In genomic region chr17:83322621-83323335, GRCm38 (mm10) we compare ENCODE assay signal across 7 mouse cellular contexts. TPM values are rescaled to one million over a fixed set of nuclear protein-coding genes. Genes with fewer than 3 reads are reported as not detected.
DNase-seq lines count a peak whose midpoint lies in the region; ATAC-seq and TF ChIP-seq lines count a peak whose summit lies in the region.

No protein-coding gene starts in this region.

- H3K4me1 ChIP-seq in embryonic facial prominence, embryonic 12.5 days = peaks cover 24% of the 10 kb centered on the region
- peaks cover 32% of the 10 kb centered on the region for H3K4me1 ChIP-seq in limb, embryonic 15.5 days
- H3K4me1 ChIP-seq in midbrain, embryonic 16.5 days (ENCODE audit: control insufficient read depth, insufficient read depth, low read length) = peaks cover 11% of the 10 kb centered on the region

- 0 out of 2 replicates have a peak, but pooled peaks cover 12% of the 10 kb centered on the region for H3K9me3 ChIP-seq in embryonic facial prominence, embryonic 12.5 days
- no peaks in the 10 kb centered on the region for H3K9me3 ChIP-seq in limb, embryonic 15.5 days
- H3K9me3 ChIP-seq in midbrain, embryonic 16.5 days (replicated peaks; ENCODE audit: control insufficient read depth, low read length, poor library complexity, severe bottlenecking) = no peaks in the 10 kb centered on the region

- no peak for TF ChIP-seq CTCF in brain, embryonic 14.5 days (IDR thresholded peaks at IDR 0.05; ENCODE audit: borderline replicate concordance, extremely low read depth, insufficient read depth, insufficient read length)

- peak overlapping the region; percentile 80 for H3K27ac ChIP-seq in embryonic facial prominence, embryonic 12.5 days
- H3K27ac ChIP-seq in limb, embryonic 15.5 days = peak overlapping the region; percentile 73
- H3K27ac ChIP-seq in midbrain, embryonic 16.5 days (ENCODE audit: low read length) = 0 out of 2 replicates have a peak overlapping the region, but pooled peaks have one; percentile 19

- H3K4me2 ChIP-seq in embryonic facial prominence, embryonic 12.5 days (replicated peaks) = peak overlapping the region; percentile 46
- peak overlapping the region; percentile 34 for H3K4me2 ChIP-seq in limb, embryonic 15.5 days
- peak overlapping the region; percentile 56 for H3K4me2 ChIP-seq in midbrain, embryonic 16.5 days (ENCODE audit: low read length)

- 0 out of 2 replicates have a peak overlapping the region, but pooled peaks have one; percentile 36 for H3K9ac ChIP-seq in embryonic facial prominence, embryonic 12.5 days
- H3K9ac ChIP-seq in limb, embryonic 15.5 days = peak overlapping the region; percentile 5; the same call in 1 of the 2 replicates
- peak overlapping the region; percentile 43 for H3K9ac ChIP-seq in midbrain, embryonic 16.5 days (ENCODE audit: low read depth, low read length)

- ATAC-seq in embryonic facial prominence, embryonic 12.5 days (ENCODE audit: insufficient number of reproducible peaks, insufficient read depth, low FRiP score, low TSS enrichment) = no peak
- ATAC-seq in limb, embryonic 15.5 days (ENCODE audit: insufficient number of reproducible peaks, low FRiP score, low TSS enrichment, low read depth) = peak; percentile 66; the same call in 1 of the 2 replicates
- peak; percentile 84 for ATAC-seq in midbrain, embryonic 16.5 days

- no peaks in the 10 kb centered on the region for H3K36me3 ChIP-seq in embryonic facial prominence, embryonic 12.5 days
- no peaks in the 10 kb centered on the region for H3K36me3 ChIP-seq in limb, embryonic 15.5 days
- H3K36me3 ChIP-seq in midbrain, embryonic 16.5 days (ENCODE audit: control insufficient read depth, insufficient read depth, low read length) = no peaks in the 10 kb centered on the region

- 0 out of 2 replicates have a peak overlapping the region, but pooled peaks have one; percentile 18 for H3K4me3 ChIP-seq in embryonic facial prominence, embryonic 12.5 days
- peak overlapping the region; percentile 23 for H3K4me3 ChIP-seq in limb, embryonic 15.5 days
- peak overlapping the region; percentile 25 for H3K4me3 ChIP-seq in midbrain, embryonic 16.5 days (ENCODE audit: low read depth, low read length)

- H3K27me3 ChIP-seq in embryonic facial prominence, embryonic 12.5 days = no peaks in the 10 kb centered on the region
- H3K27me3 ChIP-seq in limb, embryonic 15.5 days = no peaks in the 10 kb centered on the region
- no peaks in the 10 kb centered on the region for H3K27me3 ChIP-seq in midbrain, embryonic 16.5 days (ENCODE audit: control insufficient read depth, insufficient read depth, low read depth, low read length)

- 9% methylated on average over 25 of the region's 25 CpGs for WGBS in embryonic facial prominence, embryonic 12.5 days
- 7% methylated on average over 25 of the region's 25 CpGs for WGBS in limb, embryonic 15.5 days
- WGBS in midbrain, embryonic 16.5 days = 8% methylated on average over 25 of the region's 25 CpGs

- DNase-seq in brain, embryonic 14.5 days (ENCODE audit: low read depth) = peak; percentile 78
- peak; percentile 72 to 73 for DNase-seq in heart, adult 9 months (ENCODE audit: low spot score in 2 of 2)
- peak; percentile 43 for DNase-seq in kidney, adult 9 months
- DNase-seq in testis, postnatal 10 days (ENCODE audit: low spot score) = peak; percentile 54

- TF ChIP-seq POLR2A in brain, embryonic 14.5 days (IDR thresholded peaks at IDR 0.05; ENCODE audit: borderline replicate concordance, extremely low read depth, insufficient read depth, insufficient read length, poor library complexity, severe bottlenecking) = no peak

RNA-seq across cellular contexts. Expression of gene Eml4, which starts 28.0 kb away (rescaled TPM):
- 49.9 and 56.1 TPM in 2 replicates for polyA plus RNA-seq in brain, embryonic 14.5 days (2012; rRNA removed)
- polyA plus RNA-seq in embryonic facial prominence, embryonic 12.5 days (2016; fragmentation: Nextera tagmentation; extraction: Ambion mirVana) = 66.7 and 68.0 TPM in 2 replicates
- polyA plus RNA-seq in limb, embryonic 15.5 days (2015; fragmentation: Nextera tagmentation; extraction: Ambion mirVana) = 23.8 and 28.1 TPM in 2 replicates
- polyA plus RNA-seq in midbrain, embryonic 16.5 days (2015; fragmentation: Nextera tagmentation; extraction: Ambion mirVana) = 27.5 and 29.0 TPM in 2 replicates

Comparison
In these comparisons a context has a peak if more than half of its experiments do, and no peak if none do; other contexts are left out.
1. H3K27ac ChIP-seq: peak in every context shown above with its lines; median percentile 80 in embryonic facial prominence, embryonic 12.5 days; 73 in limb, embryonic 15.5 days; 19 in midbrain, embryonic 16.5 days.